Mouse (Mus musculus) midbrain, embryonic 14.5 days (tissue): ENCODE measurements around the gene Ecsit. TPM values are rescaled to one million over a fixed set of nuclear protein-coding genes. Genes with fewer than 3 reads are reported as not detected.

Experiments used
- ATAC-seq: fragments of 200-750 bp; cut with Nextera tagmentation; 2 replicates; pipeline ENCODE4 v1.8.0; 2017; ENCODE audit warnings: moderate number of reproducible peaks, moderate library complexity; ENCODE audit not compliant: low FRiP score, low TSS enrichment
- DNase-seq: peaks from one replicate; pipeline ENCODE4 v3.0.0-alpha.2; 2015
- H3K27ac ChIP-seq: fragments of 300-500 bp; sonication (generic); replicated peaks from 2 replicates; pipeline ENCODE4 v1.5.1; 2014; ENCODE audit warnings: mild to moderate bottlenecking, low read depth, low read length, moderate library complexity
- H3K27me3 ChIP-seq: fragments of 300-500 bp; sonication (generic); 2 replicates; pipeline ENCODE4 v1.6.1; 2014; ENCODE audit warnings: low read length, control low read depth, mixed read lengths; ENCODE audit not compliant: control insufficient read depth, insufficient read depth
- H3K36me3 ChIP-seq: fragments of 300-500 bp; sonication (generic); 2 replicates; pipeline ENCODE4 v1.6.1; 2014; ENCODE audit warnings: low read length, control low read depth; ENCODE audit not compliant: control insufficient read depth, insufficient read depth
- H3K4me1 ChIP-seq: fragments of 300-500 bp; sonication (generic); 2 replicates; pipeline ENCODE4 v1.6.1; 2014; ENCODE audit warnings: mild to moderate bottlenecking, antibody characterized with exemption, low read length, control low read depth; ENCODE audit not compliant: control insufficient read depth, insufficient read depth
- H3K4me2 ChIP-seq: fragments of 300-500 bp; sonication (generic); 2 replicates; pipeline ENCODE4 v1.6.1; 2014; ENCODE audit warnings: mild to moderate bottlenecking, low read length, moderate library complexity
- H3K4me3 ChIP-seq: fragments of 300-500 bp; sonication (generic); replicated peaks from 2 replicates; pipeline ENCODE4 v1.5.1; 2014; ENCODE audit warnings: low read depth, low read length
- H3K9ac ChIP-seq: fragments of 300-500 bp; sonication (generic); replicated peaks from 2 replicates; pipeline ENCODE4 v1.6.1; 2014; ENCODE audit warnings: mild to moderate bottlenecking, low read length, moderate library complexity
- H3K9me3 ChIP-seq: fragments of 300-500 bp; sonication (generic); 2 replicates; pipeline ENCODE4 v1.6.1; 2016; ENCODE audit warnings: low read length, control low read depth, mixed read lengths; ENCODE audit not compliant: control insufficient read depth
- whole genome bisulfite sequencing: fragments of 180-500 bp; shearing (Covaris S2); extraction: QIAGEN DNeasy Blood & Tissue Kit; methylation state at CpG from one replicate; pipeline ENCODE4 v1.1.7; 2014; 5-methylcytosine and 5-hydroxymethylcytosine counted together
- microRNA-seq: library from miRNA; unstranded; fragments of <30 nt; microRNA quantifications from one replicate; pipeline ENCODE4, GENCODE M21; 2016
- polyA plus RNA-seq: library from polyadenylated mRNA; unstranded; fragments of >200 nt; fragmentation: Nextera tagmentation; extraction: Ambion mirVana; gene quantifications from 2 replicates; pipeline ENCODE4 v1.2.1, GENCODE M21; 2014

Gene Ecsit
- polyA plus RNA-seq, 1 experiment from 2014 or later: 48.5 TPM

GRCm38 (mm10) chr9:22030386-22030785 is 54.9 kb downstream of the Ecsit start:
- peaks cover under 1% of the 10 kb centered on the region; the same call in 1 of the 2 replicates for H3K4me1 ChIP-seq
- WGBS: 95% methylated on average over 9 of the region's 9 CpGs
- no peak for ATAC-seq
- H3K9me3 ChIP-seq: no peaks in the 10 kb centered on the region
- H3K9ac ChIP-seq: no peak overlapping the region
- H3K4me2 ChIP-seq: no peak overlapping the region
- no peak for DNase-seq
- no peaks in the 10 kb centered on the region for H3K27me3 ChIP-seq
- no peak overlapping the region for H3K27ac ChIP-seq
- H3K4me3 ChIP-seq: no peak overlapping the region
- peaks cover 95% of the 10 kb centered on the region for H3K36me3 ChIP-seq

- no peaks in the 10 kb centered on the region for H3K27me3 ChIP-seq
- no peak overlapping the region for H3K4me3 ChIP-seq
- H3K9me3 ChIP-seq: no peaks in the 10 kb centered on the region
- no peak overlapping the region for H3K27ac ChIP-seq
- DNase-seq: no peak
- 23% methylated on average over 7 of the region's 7 CpGs for WGBS
- no peak overlapping the region for H3K4me2 ChIP-seq
- H3K36me3 ChIP-seq: peaks cover 96% of the 10 kb centered on the region
- no peak overlapping the region for H3K9ac ChIP-seq
- no peaks in the 10 kb centered on the region for H3K4me1 ChIP-seq
- ATAC-seq: no peak
These were observed 56.8 kb downstream of the Ecsit start for GRCm38 (mm10) chr9:22028467-22028866.

GRCm38 (mm10) chr9:22024592-22024991 is 60.6 kb downstream of the Ecsit start:
- ATAC-seq (no peak), DNase-seq (no peak)
- no peaks in the 10 kb centered on the region for H3K27me3 ChIP-seq
- H3K4me1 ChIP-seq: no peaks in the 10 kb centered on the region
- 56% methylated on average over 8 of the region's 8 CpGs for WGBS
- no peak overlapping the region for H3K27ac ChIP-seq
- no peak overlapping the region for H3K4me3 ChIP-seq
- H3K4me2 ChIP-seq: no peak overlapping the region
- H3K36me3 ChIP-seq: peaks cover 84% of the 10 kb centered on the region
- no peak overlapping the region for H3K9ac ChIP-seq
- no peaks in the 10 kb centered on the region for H3K9me3 ChIP-seq

Small RNA genes within 50 kb of the gene (microRNA-seq; reads per million reads assigned to microRNA genes)
- gene Mir7084: 1.0 reads per million

Other genes starting within 250 kb of the Ecsit start
- 0.34 TPM in 1 of 2 replicates, not detected in the other for gene Angptl8, start 249.9 kb downstream of the Ecsit start, polyA plus RNA-seq
- gene Dock6, start 232.8 kb downstream of the Ecsit start, polyA plus RNA-seq: 7.2 and 12.7 TPM in 2 replicates
- 9.8 and 10.2 TPM in 2 replicates for gene Rab3d, start 167.2 kb downstream of the Ecsit start, polyA plus RNA-seq
- gene Ccdc159, start 158.0 kb downstream of the Ecsit start, polyA plus RNA-seq: 5.7 and 7.7 TPM in 2 replicates
- gene Tmem205, start 157.9 kb downstream of the Ecsit start, polyA plus RNA-seq: 42.2 and 51.8 TPM in 2 replicates
- 91.3 and 92.2 TPM in 2 replicates for gene Plppr2, start 148.4 kb downstream of the Ecsit start, polyA plus RNA-seq
- gene Swsap1, start 129.7 kb downstream of the Ecsit start, polyA plus RNA-seq: 21.5 and 22.8 TPM in 2 replicates
- gene Epor, start 121.9 kb downstream of the Ecsit start, polyA plus RNA-seq: 0.65 and 2.0 TPM in 2 replicates
- gene Rgl3, start 96.0 kb downstream of the Ecsit start, polyA plus RNA-seq: 0.53 and 0.68 TPM in 2 replicates
- gene Ccdc151, start 82.8 kb downstream of the Ecsit start, polyA plus RNA-seq: 4.5 and 4.6 TPM in 2 replicates
- 70.6 and 73.2 TPM in 2 replicates for gene Prkcsh, start 82.6 kb downstream of the Ecsit start, polyA plus RNA-seq
- gene Elavl3, start 33.4 kb downstream of the Ecsit start, polyA plus RNA-seq: 137 and 162 TPM in 2 replicates
- not detected in 2 replicates for gene Gm49318, start 14.2 kb downstream of the Ecsit start, polyA plus RNA-seq
- gene Zfp653, start 14.1 kb downstream of the Ecsit start, polyA plus RNA-seq: 14.7 and 18.1 TPM in 2 replicates
- 0.58 and 0.61 TPM in 2 replicates for gene Cnn1, start 13.8 kb upstream of the Ecsit start, polyA plus RNA-seq
- 182 and 196 TPM in 2 replicates for gene Elof1, start 31.7 kb upstream of the Ecsit start, polyA plus RNA-seq
- 0.79 TPM in 1 of 2 replicates, not detected in the other for gene Acp5, start 50.3 kb upstream of the Ecsit start, polyA plus RNA-seq
- gene Pigyl, start 71.4 kb upstream of the Ecsit start, polyA plus RNA-seq: 94.1 and 96.4 TPM in 2 replicates
- gene Zfp872, start 102.7 kb upstream of the Ecsit start, polyA plus RNA-seq: 0.07 and 0.55 TPM in 2 replicates
- 9.0 and 11.0 TPM in 2 replicates for gene Zfp809, start 140.3 kb upstream of the Ecsit start, polyA plus RNA-seq
- gene Zfp599, start 174.5 kb upstream of the Ecsit start, polyA plus RNA-seq: 13.8 and 14.0 TPM in 2 replicates
- gene Zfp810, start 222.2 kb upstream of the Ecsit start, polyA plus RNA-seq: 32.2 and 38.4 TPM in 2 replicates